Mouse (Mus musculus) midbrain, embryonic 10.5 days (tissue): ENCODE measurements around the gene Nkapd1. TPM values are rescaled to one million over a fixed set of nuclear protein-coding genes. Genes with fewer than 3 reads are reported as not detected.

Experiments
- DNase-seq: peaks from one replicate; pipeline ENCODE4 v3.0.0-alpha.2; 2017; ENCODE audit warnings: low spot score
- H3K27ac ChIP-seq: fragments of 300-500 bp; sonication (generic); replicated peaks from 2 replicates; pipeline ENCODE4 v1.5.1; 2016; ENCODE audit warnings: mild to moderate bottlenecking
- H3K27me3 ChIP-seq: fragments of 300-500 bp; sonication (generic); 2 replicates; pipeline ENCODE4 v1.6.1; 2016; ENCODE audit warnings: low read depth, mild to moderate bottlenecking; ENCODE audit not compliant: poor library complexity, severe bottlenecking
- H3K36me3 ChIP-seq: fragments of 300-500 bp; sonication (generic); 2 replicates; pipeline ENCODE4 v1.6.1; 2016; ENCODE audit warnings: mild to moderate bottlenecking, moderate library complexity
- H3K4me1 ChIP-seq: fragments of 300-500 bp; sonication (generic); 2 replicates; pipeline ENCODE4 v1.6.1; 2016
- H3K4me3 ChIP-seq: fragments of 300-500 bp; sonication (generic); 2 replicates; pipeline ENCODE4 v1.5.1; 2016; ENCODE audit warnings: mild to moderate bottlenecking, moderate library complexity
- H3K9me3 ChIP-seq: fragments of 300-500 bp; sonication (generic); replicated peaks from 2 replicates; pipeline ENCODE4 v1.6.1; 2016; ENCODE audit warnings: mild to moderate bottlenecking
- WGBS: fragments of 180-500 bp; shearing (Covaris S2); methylation state at CpG from one replicate; pipeline ENCODE4 v1.1.7; 2016; 5-methylcytosine and 5-hydroxymethylcytosine counted together
- polyA plus RNA-seq: library from polyadenylated mRNA; unstranded; fragments of >200 nt; fragmentation: Nextera tagmentation; extraction: Ambion mirVana; gene quantifications from 2 replicates; pipeline ENCODE4 v1.2.1, GENCODE M21; 2016

Gene Nkapd1
- polyA plus RNA-seq, 1 experiment from 2014 or later: 20.2 TPM

GRCm38 (mm10) chr9:50561145-50561917 lies 55.9 kb downstream of the Nkapd1 start, which contains the start of gene Tex12:
Gene Tex12 (minus strand): TSS chr9:50561325.
- no peak within 1 kb of the TSS for H3K27ac ChIP-seq
- 0 out of 2 replicates have a peak, but pooled peaks cover 4% of the 10 kb centered on the region for H3K36me3 ChIP-seq
- DNase-seq: no peak
- H3K4me1 ChIP-seq: no peaks in the 10 kb centered on the region
- no peaks in the 10 kb centered on the region for H3K27me3 ChIP-seq
- H3K9me3 ChIP-seq: 0 out of 2 replicates have a peak, but pooled peaks cover 8% of the 10 kb centered on the region
- WGBS: 88% methylated on average over 38 of the region's 38 CpGs
- no peak within 1 kb of the TSS for H3K4me3 ChIP-seq

Other genes with a start within 250 kb of the Nkapd1 start
- 0.32 and 0.36 TPM in 2 replicates for gene Plet1, start 122.9 kb downstream of the Nkapd1 start, polyA plus RNA-seq
- 86.9 and 95.9 TPM in 2 replicates for gene Pts, start 88.7 kb downstream of the Nkapd1 start, polyA plus RNA-seq
- gene Il18, start 62.6 kb downstream of the Nkapd1 start, polyA plus RNA-seq: 8.9 and 14.6 TPM in 2 replicates
- gene Bco2, start 62.3 kb downstream of the Nkapd1 start, polyA plus RNA-seq: 0.19 and 0.34 TPM in 2 replicates
- gene Tex12, start 56.1 kb downstream of the Nkapd1 start, polyA plus RNA-seq: 0.16 and 0.36 TPM in 2 replicates
- gene Sdhd, start 13.7 kb downstream of the Nkapd1 start, polyA plus RNA-seq: 309 and 339 TPM in 2 replicates
- gene Timm8b, start 13.6 kb downstream of the Nkapd1 start, polyA plus RNA-seq: 339 and 340 TPM in 2 replicates
- gene Pih1d2, start 143 bp downstream of the Nkapd1 start, polyA plus RNA-seq: 7.6 and 8.4 TPM in 2 replicates
- 57.5 and 58.6 TPM in 2 replicates for gene Dlat, start 42.3 kb upstream of the Nkapd1 start, polyA plus RNA-seq
- 20.6 and 21.8 TPM in 2 replicates for gene Dixdc1, start 122.1 kb upstream of the Nkapd1 start, polyA plus RNA-seq
- 1.4 TPM in 2 replicates for gene 2310030G06Rik, start 129.1 kb upstream of the Nkapd1 start, polyA plus RNA-seq
- gene Cryab, start 133.9 kb upstream of the Nkapd1 start, polyA plus RNA-seq: 3.6 and 5.9 TPM in 2 replicates
- 0.33 and 0.60 TPM in 2 replicates for gene Hspb2, start 134.9 kb upstream of the Nkapd1 start, polyA plus RNA-seq
- gene Fdxacb1, start 150.8 kb upstream of the Nkapd1 start, polyA plus RNA-seq: 12.1 and 12.8 TPM in 2 replicates
- 37.9 and 38.1 TPM in 2 replicates for gene Alg9, start 157.6 kb upstream of the Nkapd1 start, polyA plus RNA-seq
- gene 1110032A03Rik, start 158.1 kb upstream of the Nkapd1 start, polyA plus RNA-seq: 29.6 and 30.1 TPM in 2 replicates
- 143 and 160 TPM in 2 replicates for gene Ppp2r1b, start 227.8 kb upstream of the Nkapd1 start, polyA plus RNA-seq